Comparison of ENCODE assay signal across 15 mouse cellular contexts in the genomic region with DNA sequence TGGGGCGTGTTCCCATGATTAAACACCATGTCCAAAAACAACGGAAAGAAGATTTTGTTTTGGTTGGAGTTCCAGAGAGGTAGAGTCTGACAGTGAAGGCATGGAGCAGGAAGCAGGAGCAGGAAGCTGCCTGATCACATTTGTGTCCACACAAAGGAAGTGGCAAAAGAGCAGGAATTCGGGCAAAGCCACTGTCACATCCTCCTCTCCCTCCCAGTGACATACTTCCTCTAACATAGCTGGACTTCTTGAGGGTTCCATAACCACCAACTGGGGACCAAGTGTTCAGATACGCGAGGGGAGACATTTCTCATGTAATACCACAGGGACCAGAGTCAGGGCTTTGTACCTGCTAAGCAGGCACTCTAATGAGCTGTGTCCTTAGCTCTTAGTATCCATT. TPM values are rescaled to one million over a fixed set of nuclear protein-coding genes. Genes with fewer than 3 reads are reported as not detected.
DNase-seq lines count a peak whose midpoint lies in the region; ATAC-seq and TF ChIP-seq lines count a peak whose summit lies in the region.
"Had no signal": no experiment of that assay in that cellular context is flagged by ENCODE, and none has a peak within 500 bp of the region (broad histone marks: within the 10 kb centered on the region; RNA-seq: fewer than 3 reads in every experiment).

No protein-coding gene starts in this region.

- no peak overlapping the region for H3K9ac ChIP-seq in heart, adult 2 months (ENCODE audit: low read depth, low read length)
- H3K9ac ChIP-seq in kidney, embryonic 16.5 days (replicated peaks; ENCODE audit: low read length): no peak overlapping the region
- H3K9ac ChIP-seq in kidney, embryonic 14.5 days (ENCODE audit: low read depth, low read length): no peak overlapping the region
- no peak overlapping the region for H3K9ac ChIP-seq in midbrain, embryonic 15.5 days
- H3K9ac ChIP-seq in midbrain, embryonic 16.5 days (ENCODE audit: low read depth, low read length): no peak overlapping the region
- no peak overlapping the region for H3K9ac ChIP-seq in forebrain, embryonic 15.5 days (replicated peaks)
- H3K9ac ChIP-seq: embryonic facial prominence, embryonic 13.5 days; limb, embryonic 15.5 days; lung, embryonic 14.5 days; neural tube, embryonic 12.5 days had no signal

- no peak for TF ChIP-seq CTCF in heart, adult 2 months (IDR thresholded peaks at IDR 0.05)
- no peak for TF ChIP-seq CTCF in small intestine, adult 2 months (IDR thresholded peaks at IDR 0.05; ENCODE audit: extremely low read depth, insufficient read length, insufficient replicate concordance, low read depth, low read length)

- DNase-seq in heart, adult 11 months: peak; percentile 89
- no peak for DNase-seq in heart, adult 2 months
- DNase-seq: adrenal gland, adult 8-10 months; kidney, postnatal 14 days; lung, embryonic 14.5 days had no signal

- no peak overlapping the region for H3K27ac ChIP-seq in heart, adult 2 months
- 0 out of 2 replicates have a peak overlapping the region, but pooled peaks have one; percentile 20 for H3K27ac ChIP-seq in kidney, embryonic 16.5 days (ENCODE audit: low read length)
- H3K27ac ChIP-seq in kidney, embryonic 14.5 days (ENCODE audit: low read depth, low read length): no peak overlapping the region
- 0 out of 2 replicates have a peak overlapping the region, but pooled peaks have one; percentile 25 for H3K27ac ChIP-seq in midbrain, embryonic 15.5 days
- H3K27ac ChIP-seq in midbrain, embryonic 16.5 days (ENCODE audit: low read length): no peak overlapping the region
- peak overlapping the region; percentile 9; the same call in 1 of the 2 replicates for H3K27ac ChIP-seq in small intestine, adult 2 months (ENCODE audit: insufficient read depth, low read depth, low read length)
- no peak overlapping the region for H3K27ac ChIP-seq in forebrain, embryonic 15.5 days (replicated peaks)
- H3K27ac ChIP-seq: embryonic facial prominence, embryonic 13.5 days; limb, embryonic 15.5 days; neural tube, embryonic 12.5 days had no signal

- H3K36me3 ChIP-seq in heart, adult 2 months (ENCODE audit: control insufficient read depth, insufficient read depth, low read length): no peaks in the 10 kb centered on the region
- peaks cover 26% of the 10 kb centered on the region; the same call in 1 of the 2 replicates for H3K36me3 ChIP-seq in kidney, embryonic 16.5 days (ENCODE audit: insufficient read depth, low read length)
- peaks cover 24% of the 10 kb centered on the region for H3K36me3 ChIP-seq in kidney, embryonic 14.5 days (ENCODE audit: control insufficient read depth, insufficient read depth, low read length)
- H3K36me3 ChIP-seq in midbrain, embryonic 15.5 days (replicated peaks): 0 out of 2 replicates have a peak, but pooled peaks cover 10% of the 10 kb centered on the region
- peaks cover 14% of the 10 kb centered on the region for H3K36me3 ChIP-seq in midbrain, embryonic 16.5 days (ENCODE audit: control insufficient read depth, insufficient read depth, low read length)
- H3K36me3 ChIP-seq in small intestine, adult 2 months (ENCODE audit: control insufficient read depth, insufficient read depth, low read length): peaks cover 18% of the 10 kb centered on the region
- peaks cover 9% of the 10 kb centered on the region; the same call in 1 of the 2 replicates for H3K36me3 ChIP-seq in forebrain, embryonic 15.5 days

- WGBS in heart, adult 2 months: 79% methylated on average over 5 of the region's 5 CpGs
- WGBS in kidney, embryonic 16.5 days: 88% methylated on average over 5 of the region's 5 CpGs
- 86% methylated on average over 5 of the region's 5 CpGs for WGBS in kidney, embryonic 14.5 days
- WGBS in midbrain, embryonic 15.5 days: 86% methylated on average over 5 of the region's 5 CpGs
- WGBS in midbrain, embryonic 16.5 days: 88% methylated on average over 5 of the region's 5 CpGs
- WGBS in small intestine, adult 2 months: 84% methylated on average over 5 of the region's 5 CpGs
- 93% methylated on average over 5 of the region's 5 CpGs for WGBS in forebrain, embryonic 15.5 days

- H3K4me3 ChIP-seq in heart, adult 2 months: no peak overlapping the region
- H3K4me3 ChIP-seq in kidney, embryonic 16.5 days (ENCODE audit: low read length): no peak overlapping the region
- no peak overlapping the region for H3K4me3 ChIP-seq in kidney, embryonic 14.5 days (ENCODE audit: low read length)
- no peak overlapping the region for H3K4me3 ChIP-seq in midbrain, embryonic 15.5 days
- H3K4me3 ChIP-seq in midbrain, embryonic 16.5 days (ENCODE audit: low read depth, low read length): no peak overlapping the region
- no peak overlapping the region for H3K4me3 ChIP-seq in small intestine, adult 2 months (ENCODE audit: low read depth, low read length)
- H3K4me3 ChIP-seq in forebrain, embryonic 15.5 days: no peak overlapping the region
- H3K4me3 ChIP-seq: embryonic facial prominence, embryonic 13.5 days; limb, embryonic 15.5 days; neural tube, embryonic 12.5 days had no signal

- no peaks in the 10 kb centered on the region for H3K27me3 ChIP-seq in heart, adult 2 months (ENCODE audit: control insufficient read depth, insufficient read depth, low read length)
- no peaks in the 10 kb centered on the region for H3K27me3 ChIP-seq in kidney, embryonic 16.5 days (ENCODE audit: insufficient read depth, low read length)
- no peaks in the 10 kb centered on the region for H3K27me3 ChIP-seq in kidney, embryonic 14.5 days (ENCODE audit: control insufficient read depth, insufficient read depth, low read length)
- no peaks in the 10 kb centered on the region for H3K27me3 ChIP-seq in midbrain, embryonic 15.5 days (replicated peaks)
- H3K27me3 ChIP-seq in midbrain, embryonic 16.5 days (ENCODE audit: control insufficient read depth, insufficient read depth, low read depth, low read length): no peaks in the 10 kb centered on the region
- no peaks in the 10 kb centered on the region for H3K27me3 ChIP-seq in small intestine, adult 2 months (ENCODE audit: control insufficient read depth, insufficient read depth, low read length)
- H3K27me3 ChIP-seq in forebrain, embryonic 15.5 days: no peaks in the 10 kb centered on the region
- H3K27me3 ChIP-seq: embryonic facial prominence, embryonic 13.5 days; limb, embryonic 15.5 days; neural tube, embryonic 12.5 days had no signal

- no peak for TF ChIP-seq EP300 in heart, adult 2 months (IDR thresholded peaks at IDR 0.05; ENCODE audit: insufficient read depth, low read depth, low read length)

- no peaks in the 10 kb centered on the region for H3K79me2 ChIP-seq in heart, adult 2 months (replicated peaks; ENCODE audit: control insufficient read depth, insufficient read depth, low read length)

- no peaks in the 10 kb centered on the region for H3K9me3 ChIP-seq in kidney, embryonic 16.5 days (ENCODE audit: low read length)
- H3K9me3 ChIP-seq in kidney, embryonic 14.5 days (ENCODE audit: control insufficient read depth, low read length): no peaks in the 10 kb centered on the region
- H3K9me3 ChIP-seq in midbrain, embryonic 15.5 days: no peaks in the 10 kb centered on the region
- H3K9me3 ChIP-seq in midbrain, embryonic 16.5 days (replicated peaks; ENCODE audit: control insufficient read depth, low read length, poor library complexity, severe bottlenecking): no peaks in the 10 kb centered on the region
- no peaks in the 10 kb centered on the region for H3K9me3 ChIP-seq in forebrain, embryonic 15.5 days
- H3K9me3 ChIP-seq: embryonic facial prominence, embryonic 13.5 days; limb, embryonic 15.5 days; neural tube, embryonic 12.5 days had no signal

- H3K4me2 ChIP-seq in kidney, embryonic 16.5 days (replicated peaks; ENCODE audit: low read depth, low read length): no peak overlapping the region
- no peak overlapping the region for H3K4me2 ChIP-seq in kidney, embryonic 14.5 days (replicated peaks; ENCODE audit: low read depth, low read length)
- no peak overlapping the region for H3K4me2 ChIP-seq in midbrain, embryonic 15.5 days
- H3K4me2 ChIP-seq in midbrain, embryonic 16.5 days (ENCODE audit: low read length): no peak overlapping the region
- H3K4me2 ChIP-seq in forebrain, embryonic 15.5 days (replicated peaks): no peak overlapping the region
- H3K4me2 ChIP-seq: embryonic facial prominence, embryonic 13.5 days; limb, embryonic 15.5 days; lung, embryonic 14.5 days; neural tube, embryonic 12.5 days had no signal

- intact Hi-C loops in heart, adult 2 months (cut with DNase I): loop anchor here (10.0 kb wide), 1 partner anchor 188 kb away; no protein-coding TSS in a partner anchor

- H3K4me1 ChIP-seq in heart, adult 2 months (ENCODE audit: control insufficient read depth, insufficient read depth, low read length): no peaks in the 10 kb centered on the region; the same call in 1 of the 2 replicates
- H3K4me1 ChIP-seq in kidney, embryonic 16.5 days (ENCODE audit: insufficient read depth, low read length): 0 out of 2 replicates have a peak, but pooled peaks cover 4% of the 10 kb centered on the region
- H3K4me1 ChIP-seq in kidney, embryonic 14.5 days (ENCODE audit: control insufficient read depth, insufficient read depth, low read length): no peaks in the 10 kb centered on the region
- peaks cover 4% of the 10 kb centered on the region; the same call in 1 of the 2 replicates for H3K4me1 ChIP-seq in midbrain, embryonic 15.5 days
- H3K4me1 ChIP-seq in midbrain, embryonic 16.5 days (ENCODE audit: control insufficient read depth, insufficient read depth, low read length): no peaks in the 10 kb centered on the region
- H3K4me1 ChIP-seq in small intestine, adult 2 months (ENCODE audit: control insufficient read depth, insufficient read depth, insufficient read length, low read length): 0 out of 2 replicates have a peak, but pooled peaks cover 1% of the 10 kb centered on the region
- H3K4me1 ChIP-seq in forebrain, embryonic 15.5 days: peaks cover 6% of the 10 kb centered on the region
- H3K4me1 ChIP-seq: embryonic facial prominence, embryonic 13.5 days; limb, embryonic 15.5 days; neural tube, embryonic 12.5 days had no signal

- no peak for TF ChIP-seq POLR2A in heart, adult 2 months (IDR thresholded peaks at IDR 0.05; ENCODE audit: insufficient read depth, low read depth, low read length)
- TF ChIP-seq POLR2A in small intestine, adult 2 months (IDR thresholded peaks at IDR 0.05; ENCODE audit: low read depth, low read length): no peak

- ATAC-seq in kidney, embryonic 16.5 days (ENCODE audit: low FRiP score, low TSS enrichment): no peak
- ATAC-seq in kidney, embryonic 14.5 days (ENCODE audit: low FRiP score, low TSS enrichment): no peak
- ATAC-seq in midbrain, embryonic 15.5 days (replicated peaks): no peak
- ATAC-seq in midbrain, embryonic 16.5 days: no peak
- no peak for ATAC-seq in forebrain, embryonic 15.5 days (replicated peaks)
- ATAC-seq: intestine, embryonic 16.5 days had no signal

RNA-seq across cellular contexts. Expression of gene Polr3b, which starts 25.2 kb away (rescaled TPM):
- 10 to 100 TPM in 1 of 2 experiments, 1 to 10 TPM in 1; 8.9 to 10.9 TPM for total RNA-seq in heart, adult 2 months (2021)
- polyA plus RNA-seq in heart, adult 2 months (2012; rRNA removed): 3.0 and 5.1 TPM in 2 replicates
- polyA plus RNA-seq in kidney, embryonic 16.5 days (2015; fragmentation: Nextera tagmentation; extraction: Ambion mirVana): 17.5 and 20.4 TPM in 2 replicates
- polyA plus RNA-seq in kidney, embryonic 14.5 days (2014; fragmentation: Nextera tagmentation; extraction: Ambion mirVana): 12.3 and 21.7 TPM in 2 replicates
- 13.6 and 17.3 TPM in 2 replicates for polyA plus RNA-seq in midbrain, embryonic 15.5 days (2015; fragmentation: Nextera tagmentation; extraction: Ambion mirVana)
- 13.9 and 14.7 TPM in 2 replicates for polyA plus RNA-seq in midbrain, embryonic 16.5 days (2015; fragmentation: Nextera tagmentation; extraction: Ambion mirVana)
- 0.75 and 1.6 TPM in 2 replicates for polyA plus RNA-seq in small intestine, adult 2 months (2012; rRNA removed)
- 15.3 and 16.5 TPM in 2 replicates for polyA plus RNA-seq in forebrain, embryonic 15.5 days (2015; fragmentation: Nextera tagmentation; extraction: Ambion mirVana)

Comparison
In these comparisons a context has a peak if more than half of its experiments do, and no peak if none do; other contexts are left out.
1. H3K27ac ChIP-seq: peak in kidney, embryonic 16.5 days (single experiment), midbrain, embryonic 15.5 days (single experiment) and small intestine, adult 2 months (single experiment); none in heart, adult 2 months (single experiment), kidney, embryonic 14.5 days (single experiment), midbrain, embryonic 16.5 days (single experiment) and forebrain, embryonic 15.5 days (single experiment).